Mouse (Mus musculus) left cerebral cortex, adult 2 months (tissue): ENCODE measurements at regions not wholly inside any gene's neighbourhood (a gene's known extent, or its start where the extent isn't known, plus 50 kb on each side); places are given as distances from the start of the nearest gene placed in this dataset.

ENCODE experiments used
- DNase-seq, 2 experiments: peaks; one replicate each; pipeline ENCODE4 v3.0.0; 2021 to 2022; ENCODE audit warnings: low spot score in 2 of 2, mixed read lengths in 1 of 2; ENCODE audit errors: extremely low spot score in 1 of 2
- H3K27ac ChIP-seq: fragments of 200-600 bp; 2 replicates; pipeline ENCODE4 v1.8.1; 2022
- H3K4me3 ChIP-seq: fragments of 200-600 bp; 2 replicates; pipeline ENCODE4 v1.8.1; 2022
- CTCF ChIP-seq: fragments of 200-600 bp; IDR thresholded peaks from 2 replicates; pipeline ENCODE4 v1.8.1; 2022; ENCODE audit warnings: antibody characterized with exemption, mild to moderate bottlenecking, moderate library complexity
- intact Hi-C: fragments of 180-260 bp; cut with DNase I; formaldehyde crosslinking; loops from one replicate; pipeline ENCODE4 v1.15.1; 2025

DNA sequence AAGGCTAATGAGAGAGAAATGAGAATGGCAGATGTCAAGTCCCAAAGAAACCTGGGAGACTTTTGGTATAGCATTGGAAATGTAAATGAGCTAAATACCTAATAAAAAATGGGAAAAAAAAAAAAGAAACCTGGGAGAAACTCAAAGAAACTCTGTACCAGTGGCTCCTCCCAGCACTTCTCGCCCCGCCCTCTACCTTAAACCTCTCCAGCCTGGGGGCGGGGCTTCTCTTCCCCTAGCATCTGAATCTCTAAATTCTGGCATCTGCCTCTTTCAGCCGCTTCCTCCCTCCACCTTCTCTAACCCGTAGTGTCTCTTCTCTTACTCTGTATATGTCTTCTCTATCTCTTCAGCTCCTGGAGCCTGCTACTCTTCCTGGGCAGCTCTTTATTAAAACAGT, 53.2 kb downstream of the Gpr6 start:
- TF ChIP-seq CTCF: no peak
- intact Hi-C loops: no loop called here
- no peak overlapping the region for H3K4me3 ChIP-seq
- H3K27ac ChIP-seq: no peak overlapping the region
- no peak for DNase-seq

GRCm38 (mm10) chr10:41016547-41016946, 55.5 kb downstream of the Gpr6 start:
- H3K27ac ChIP-seq: no peak overlapping the region
- no peak for DNase-seq
- TF ChIP-seq CTCF: no peak
- intact Hi-C loops: no loop called here
- no peak overlapping the region for H3K4me3 ChIP-seq

- TF ChIP-seq CTCF: peak; percentile 74
- peak; percentile 63 to 73 for DNase-seq
- Histone ChIP-seq H3K27ac (no peak overlapping the region), H3K4me3 (no peak overlapping the region)
- intact Hi-C loops: no loop called here
Observed at GRCm38 (mm10) chr10:41015654-41016053, 56.4 kb downstream of the Gpr6 start.

GRCm38 (mm10) chr10:41010585-41010984, 61.5 kb downstream of the Gpr6 start:
- H3K27ac ChIP-seq: no peak overlapping the region
- no peak for DNase-seq
- TF ChIP-seq CTCF: no peak
- no peak overlapping the region for H3K4me3 ChIP-seq
- intact Hi-C loops: loop anchor here (5.0 kb wide), 1 partner anchor 257 kb away; no protein-coding TSS in a partner anchor

DNA sequence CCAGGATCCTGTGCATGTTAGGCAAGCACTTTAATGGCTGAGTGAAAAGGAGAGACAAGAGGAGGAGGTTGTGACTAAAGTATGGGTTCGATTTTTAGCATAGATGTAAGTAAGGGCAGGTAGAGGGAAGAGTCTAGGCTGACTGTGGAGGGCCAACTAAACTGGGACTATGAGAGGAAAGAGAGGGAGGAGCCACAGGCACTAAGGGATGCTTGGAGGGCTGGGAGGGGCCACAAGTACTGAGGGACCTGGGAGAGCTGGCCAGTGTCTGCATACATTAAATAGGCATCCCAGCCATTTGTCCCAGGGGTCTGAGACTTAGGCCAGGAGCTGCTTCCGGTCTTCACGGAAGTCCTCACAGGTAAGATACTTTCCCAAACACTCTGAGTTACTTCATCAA, 64.2 kb downstream of the Gpr6 start:
- no peak for DNase-seq
- TF ChIP-seq CTCF: no peak
- H3K4me3 ChIP-seq: no peak overlapping the region
- H3K27ac ChIP-seq: no peak overlapping the region
- intact Hi-C loops: loop anchor here (10.0 kb wide), 1 partner anchor 497 kb away; no protein-coding TSS in a partner anchor

GRCm38 (mm10) chr10:41006634-41007033, 65.5 kb downstream of the Gpr6 start:
- no peak for TF ChIP-seq CTCF
- Histone ChIP-seq H3K27ac (no peak overlapping the region), H3K4me3 (no peak overlapping the region)
- intact Hi-C loops: loop anchor here (10.0 kb wide), 1 partner anchor 498 kb away; no protein-coding TSS in a partner anchor
- DNase-seq: no peak

GRCm38 (mm10) chr10:41005776-41006175, 66.3 kb downstream of the Gpr6 start:
- intact Hi-C loops: loop anchor here (2.0 to 10.0 kb wide), 2 partner anchors 283 to 499 kb away; no protein-coding TSS in a partner anchor
- H3K4me3 ChIP-seq: no peak overlapping the region
- no peak for TF ChIP-seq CTCF
- no peak overlapping the region for H3K27ac ChIP-seq
- DNase-seq: no peak

- intact Hi-C loops: loop anchor here (2.0 to 10.0 kb wide), 4 partner anchors 268 to 500 kb away; no protein-coding TSS in a partner anchor
- Histone ChIP-seq H3K27ac (no peak overlapping the region), H3K4me3 (no peak overlapping the region)
- no peak for DNase-seq
- no peak for TF ChIP-seq CTCF
Observed at GRCm38 (mm10) chr10:41004753-41005152, 67.3 kb downstream of the Gpr6 start.

- H3K27ac ChIP-seq: no peak overlapping the region
- peak; percentile 88 for TF ChIP-seq CTCF
- intact Hi-C loops: loop anchor here (2.0 to 10.0 kb wide), 4 partner anchors 268 to 501 kb away; no protein-coding TSS in a partner anchor
- no peak overlapping the region for H3K4me3 ChIP-seq
- peak; percentile 60 to 66 for DNase-seq
Observed at GRCm38 (mm10) chr10:41004044-41004689, 67.9 kb downstream of the Gpr6 start.

GRCm38 (mm10) chr10:41003197-41003596, 68.9 kb downstream of the Gpr6 start:
- DNase-seq: no peak
- H3K27ac ChIP-seq: no peak overlapping the region
- intact Hi-C loops: loop anchor here (5.0 to 10.0 kb wide), 3 partner anchors 269 to 502 kb away; no protein-coding TSS in a partner anchor
- H3K4me3 ChIP-seq: no peak overlapping the region
- no peak for TF ChIP-seq CTCF

- TF ChIP-seq CTCF: no peak
- intact Hi-C loops: loop anchor here (5.0 to 10.0 kb wide), 3 partner anchors 271 to 504 kb away; no protein-coding TSS in a partner anchor
- Histone ChIP-seq H3K27ac (no peak overlapping the region), H3K4me3 (no peak overlapping the region)
- no peak for DNase-seq
Observed at GRCm38 (mm10) chr10:41000965-41001364, 71.1 kb downstream of the Gpr6 start.

GRCm38 (mm10) chr10:40999486-40999885, 72.6 kb downstream of the Gpr6 start:
- intact Hi-C loops: no loop called here
- DNase-seq: no peak
- Histone ChIP-seq H3K27ac (no peak overlapping the region), H3K4me3 (no peak overlapping the region)
- no peak for TF ChIP-seq CTCF

GRCm38 (mm10) chr10:40998799-40999198, 73.3 kb downstream of the Gpr6 start:
- no peak for TF ChIP-seq CTCF
- no peak overlapping the region for H3K4me3 ChIP-seq
- DNase-seq: no peak
- H3K27ac ChIP-seq: no peak overlapping the region
- intact Hi-C loops: no loop called here
